Mouse (Mus musculus): ENCODE measurements at regions not wholly inside any gene's neighbourhood (a gene's known extent, or its start where the extent isn't known, plus 50 kb on each side); places are given as distances from the start of the nearest gene placed in this dataset.
"Not testable (repeated sequence)": the region's sequence is repeated elsewhere in the genome, so short reads cannot be mapped to it uniquely, and the experiment has no call there.

GRCm38 (mm10) chr3:68794380-68795014 lies 74.9 kb upstream of the 1110032F04Rik start:
- DNase-seq (ENCODE audit: low spot score in 2 of 2), result no peak

GRCm38 (mm10) chr3:68795641-68796040 lies 73.7 kb upstream of the 1110032F04Rik start:
- no peak for DNase-seq (ENCODE audit: low spot score in 2 of 2)

GRCm38 (mm10) chr3:68798408-68798807 lies 71.0 kb upstream of the 1110032F04Rik start:
- not testable (repeated sequence) for DNase-seq (ENCODE audit: low spot score in 2 of 2)

GRCm38 (mm10) chr3:68808866-68809265 lies 60.5 kb upstream of the 1110032F04Rik start:
- no peak for DNase-seq (ENCODE audit: low spot score in 2 of 2)

GRCm38 (mm10) chr3:68813461-68813860 lies 55.9 kb upstream of the 1110032F04Rik start:
- DNase-seq (ENCODE audit: low spot score in 2 of 2), result no peak

- DNase-seq (ENCODE audit: low spot score in 2 of 2), result no peak
Observed at GRCm38 (mm10) chr3:68814011-68814690, 55.2 kb upstream of the 1110032F04Rik start.

- no peak for DNase-seq (ENCODE audit: low spot score in 2 of 2)
Observed at GRCm38 (mm10) chr3:68815621-68816020, 53.8 kb upstream of the 1110032F04Rik start.

- DNase-seq (ENCODE audit: low spot score in 2 of 2), result no peak
Observed at GRCm38 (mm10) chr3:68817321-68817720, 52.1 kb upstream of the 1110032F04Rik start.

Data from layer of hippocampus, adult 18-20 months (tissue).